8 mouse cellular contexts compared by ENCODE assay signal in genomic region chr11:79736232-79737006, GRCm38 (mm10).
DNase-seq lines count a peak whose midpoint lies in the region; ATAC-seq and TF ChIP-seq lines count a peak whose summit lies in the region.

No protein-coding gene starts in this region.

- H3K4me3 ChIP-seq in hindbrain, embryonic 10.5 days: no peak overlapping the region
- H3K4me3 ChIP-seq in hindbrain, embryonic 12.5 days: no peak overlapping the region
- H3K4me3 ChIP-seq in brown adipose tissue, adult 24 weeks (ENCODE audit: insufficient read depth, low read depth, low read length): no peak overlapping the region
- H3K4me3 ChIP-seq in hindbrain, postnatal 0 days (ENCODE audit: low read length): no peak overlapping the region
- no peak overlapping the region for H3K4me3 ChIP-seq in midbrain, embryonic 16.5 days (ENCODE audit: low read depth, low read length)

- DNase-seq in hindbrain, embryonic 10.5 days (ENCODE audit: low spot score): peak; percentile 28
- DNase-seq in hindbrain, postnatal 0 days (ENCODE audit: low spot score): peak; percentile 69
- no peak for DNase-seq in T-cell, adult 2 months (ENCODE audit: low spot score)
- no peak for DNase-seq in thymus, postnatal 25 days

- no peak for ATAC-seq in hindbrain, embryonic 12.5 days (ENCODE audit: low FRiP score)
- peak; percentile 85 for ATAC-seq in hindbrain, postnatal 0 days
- peak; percentile 60; the same call in 1 of the 2 replicates for ATAC-seq in midbrain, embryonic 16.5 days
- ATAC-seq in megakaryocyte, adult 5-6 weeks (ENCODE audit: poor library complexity, severe bottlenecking): no peak

- no peaks in the 10 kb centered on the region for H3K9me3 ChIP-seq in hindbrain, embryonic 10.5 days
- H3K9me3 ChIP-seq in hindbrain, embryonic 12.5 days (replicated peaks): no peaks in the 10 kb centered on the region
- no peaks in the 10 kb centered on the region for H3K9me3 ChIP-seq in hindbrain, postnatal 0 days (ENCODE audit: low read length)
- no peaks in the 10 kb centered on the region for H3K9me3 ChIP-seq in midbrain, embryonic 16.5 days (replicated peaks; ENCODE audit: control insufficient read depth, low read length, poor library complexity, severe bottlenecking)

- H3K4me1 ChIP-seq in hindbrain, embryonic 10.5 days (replicated peaks): peaks cover 34% of the 10 kb centered on the region
- H3K4me1 ChIP-seq in hindbrain, embryonic 12.5 days: peaks cover 28% of the 10 kb centered on the region
- peaks cover 38% of the 10 kb centered on the region for H3K4me1 ChIP-seq in brown adipose tissue, adult 24 weeks (ENCODE audit: control insufficient read depth, insufficient read depth, insufficient read length, low read length)
- H3K4me1 ChIP-seq in hindbrain, postnatal 0 days (ENCODE audit: insufficient read depth, low read length): peaks cover 20% of the 10 kb centered on the region
- peaks cover 7% of the 10 kb centered on the region for H3K4me1 ChIP-seq in midbrain, embryonic 16.5 days (ENCODE audit: control insufficient read depth, insufficient read depth, low read length)

- H3K27me3 ChIP-seq in hindbrain, embryonic 10.5 days (ENCODE audit: insufficient read depth, poor library complexity, severe bottlenecking): no peaks in the 10 kb centered on the region
- no peaks in the 10 kb centered on the region for H3K27me3 ChIP-seq in hindbrain, embryonic 12.5 days
- no peaks in the 10 kb centered on the region for H3K27me3 ChIP-seq in hindbrain, postnatal 0 days (ENCODE audit: insufficient read depth, low read length)
- no peaks in the 10 kb centered on the region for H3K27me3 ChIP-seq in midbrain, embryonic 16.5 days (ENCODE audit: control insufficient read depth, insufficient read depth, low read depth, low read length)

- WGBS in hindbrain, embryonic 10.5 days: 87% methylated on average over 15 of the region's 15 CpGs
- 79% methylated on average over 15 of the region's 15 CpGs for WGBS in hindbrain, embryonic 12.5 days
- 73% methylated on average over 15 of the region's 15 CpGs for WGBS in hindbrain, postnatal 0 days
- 79% methylated on average over 15 of the region's 15 CpGs for WGBS in midbrain, embryonic 16.5 days

- no peaks in the 10 kb centered on the region for H3K36me3 ChIP-seq in hindbrain, embryonic 10.5 days
- H3K36me3 ChIP-seq in hindbrain, embryonic 12.5 days: no peaks in the 10 kb centered on the region
- no peaks in the 10 kb centered on the region for H3K36me3 ChIP-seq in hindbrain, postnatal 0 days (ENCODE audit: insufficient read depth, low read length)
- no peaks in the 10 kb centered on the region for H3K36me3 ChIP-seq in midbrain, embryonic 16.5 days (ENCODE audit: control insufficient read depth, insufficient read depth, low read length)

- TF ChIP-seq CTCF in hindbrain, postnatal 0 days (IDR thresholded peaks at IDR 0.05; ENCODE audit: low read depth): peak; percentile 62

- no peak overlapping the region for H3K9ac ChIP-seq in hindbrain, embryonic 12.5 days
- H3K9ac ChIP-seq in hindbrain, postnatal 0 days (replicated peaks; ENCODE audit: low read length): no peak overlapping the region
- no peak overlapping the region for H3K9ac ChIP-seq in midbrain, embryonic 16.5 days (ENCODE audit: low read depth, low read length)

- peak overlapping the region; percentile 62; the same call in 1 of the 2 replicates for H3K27ac ChIP-seq in hindbrain, embryonic 10.5 days
- H3K27ac ChIP-seq in hindbrain, embryonic 12.5 days: no peak overlapping the region
- H3K27ac ChIP-seq in brown adipose tissue, adult 24 weeks (replicated peaks; ENCODE audit: low read depth, low read length): 0 out of 2 replicates have a peak overlapping the region, but pooled peaks have one; percentile 10
- H3K27ac ChIP-seq in hindbrain, postnatal 0 days: peak overlapping the region; percentile 20; the same call in 1 of the 2 replicates
- no peak overlapping the region for H3K27ac ChIP-seq in midbrain, embryonic 16.5 days (ENCODE audit: low read length)

- H3K4me2 ChIP-seq in hindbrain, embryonic 12.5 days (replicated peaks): no peak overlapping the region
- H3K4me2 ChIP-seq in hindbrain, postnatal 0 days (ENCODE audit: low read depth, low read length): no peak overlapping the region
- H3K4me2 ChIP-seq in midbrain, embryonic 16.5 days (ENCODE audit: low read length): no peak overlapping the region

Comparison
In these comparisons a context has a peak if more than half of its experiments do, and no peak if none do; other contexts are left out.
1. H3K27ac ChIP-seq: peak in hindbrain, embryonic 10.5 days (single experiment), brown adipose tissue, adult 24 weeks (single experiment) and hindbrain, postnatal 0 days (single experiment); none in hindbrain, embryonic 12.5 days (single experiment) and midbrain, embryonic 16.5 days (single experiment).
2. ATAC-seq: peak in hindbrain, postnatal 0 days (single experiment) and midbrain, embryonic 16.5 days (single experiment); none in hindbrain, embryonic 12.5 days (single experiment) and megakaryocyte, adult 5-6 weeks (single experiment).
3. DNase-seq: peak in hindbrain, embryonic 10.5 days (single experiment) and hindbrain, postnatal 0 days (single experiment); none in T-cell, adult 2 months (single experiment) and thymus, postnatal 25 days (single experiment).